Mouse (Mus musculus) heart, embryonic 15.5 days (tissue): ENCODE data around the gene a. TPM values are rescaled to one million over a fixed set of nuclear protein-coding genes. Genes with fewer than 3 reads are reported as not detected.
"Not testable (repeated sequence)": the region's sequence is repeated elsewhere in the genome, so short reads cannot be mapped to it uniquely, and the experiment has no call there.

Experiments
- ATAC-seq: fragments of 200-750 bp; cut with Nextera tagmentation; replicated peaks from 2 replicates; pipeline ENCODE4 v1.8.0; 2017; ENCODE audit warnings: low read depth, moderate TSS enrichment; ENCODE audit not compliant: insufficient number of reproducible peaks, insufficient read depth, low FRiP score
- H3K27ac ChIP-seq: fragments of 300-500 bp; sonication (generic); 2 replicates; pipeline ENCODE4 v1.5.1; 2015; ENCODE audit warnings: mild to moderate bottlenecking, inconsistent platforms
- H3K27me3 ChIP-seq: fragments of 300-500 bp; sonication (generic); 2 replicates; pipeline ENCODE4 v1.6.1; 2015; ENCODE audit warnings: inconsistent platforms
- H3K36me3 ChIP-seq: fragments of 300-500 bp; sonication (generic); 2 replicates; pipeline ENCODE4 v1.6.1; 2015; ENCODE audit warnings: mild to moderate bottlenecking, inconsistent platforms
- H3K4me1 ChIP-seq: fragments of 300-500 bp; sonication (generic); replicated peaks from 2 replicates; pipeline ENCODE4 v1.6.1; 2015; ENCODE audit warnings: inconsistent platforms
- H3K4me2 ChIP-seq: fragments of 300-500 bp; sonication (generic); 2 replicates; pipeline ENCODE4 v1.6.1; 2015; ENCODE audit warnings: inconsistent platforms, mild to moderate bottlenecking, moderate library complexity
- H3K4me3 ChIP-seq: fragments of 300-500 bp; sonication (generic); 2 replicates; pipeline ENCODE4 v1.5.1; 2015; ENCODE audit warnings: mild to moderate bottlenecking, inconsistent platforms
- H3K9ac ChIP-seq: fragments of 300-500 bp; sonication (generic); 2 replicates; pipeline ENCODE4 v1.6.1; 2015; ENCODE audit warnings: mild to moderate bottlenecking, inconsistent platforms
- H3K9me3 ChIP-seq: fragments of 300-500 bp; sonication (generic); replicated peaks from 2 replicates; pipeline ENCODE4 v1.6.1; 2016; ENCODE audit warnings: inconsistent platforms
- WGBS: fragments of 180-500 bp; shearing (Covaris S2); methylation state at CpG from one replicate; pipeline ENCODE4 v1.1.7; 2015; ENCODE audit warnings: mixed read lengths; 5-methylcytosine and 5-hydroxymethylcytosine counted together
- polyA plus RNA-seq: library from polyadenylated mRNA; unstranded; fragments of >200 nt; fragmentation: Nextera tagmentation; extraction: Ambion mirVana; gene quantifications from 2 replicates; pipeline ENCODE4 v1.2.1, GENCODE M21; 2015

The a gene
- polyA plus RNA-seq, 1 experiment from 2014 or later: 0.30 TPM

DNA sequence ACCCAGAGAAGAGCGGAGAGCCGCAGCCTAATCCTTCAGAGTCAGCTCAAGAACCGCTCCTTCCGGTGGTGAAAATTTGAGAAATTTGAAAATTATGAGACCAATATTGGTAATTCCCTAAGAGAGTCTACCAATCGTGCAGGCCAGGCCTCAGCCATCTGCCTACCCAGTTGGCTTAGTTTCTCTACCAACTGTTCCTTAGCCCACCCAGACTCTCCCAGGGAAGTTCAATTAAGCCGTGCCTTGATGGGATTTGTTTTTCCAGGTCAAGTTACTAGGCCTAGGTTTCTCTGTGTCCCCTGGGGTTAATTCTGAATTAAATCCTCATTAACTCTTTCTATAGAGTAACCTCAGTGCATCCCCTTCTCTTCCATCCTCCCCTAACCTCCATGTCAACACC, 221.8 kb downstream of the a start:
- no peak overlapping the region for H3K9ac ChIP-seq
- WGBS: 81% methylated on average over 6 of the region's 6 CpGs
- no peaks in the 10 kb centered on the region for H3K9me3 ChIP-seq
- ATAC-seq: no peak
- H3K4me3 ChIP-seq: no peak overlapping the region
- H3K36me3 ChIP-seq: no peaks in the 10 kb centered on the region
- H3K4me2 ChIP-seq: no peak overlapping the region
- 0 out of 2 replicates have a peak, but pooled peaks cover 4% of the 10 kb centered on the region for H3K27me3 ChIP-seq
- no peaks in the 10 kb centered on the region for H3K4me1 ChIP-seq
- H3K27ac ChIP-seq: no peak overlapping the region

DNA sequence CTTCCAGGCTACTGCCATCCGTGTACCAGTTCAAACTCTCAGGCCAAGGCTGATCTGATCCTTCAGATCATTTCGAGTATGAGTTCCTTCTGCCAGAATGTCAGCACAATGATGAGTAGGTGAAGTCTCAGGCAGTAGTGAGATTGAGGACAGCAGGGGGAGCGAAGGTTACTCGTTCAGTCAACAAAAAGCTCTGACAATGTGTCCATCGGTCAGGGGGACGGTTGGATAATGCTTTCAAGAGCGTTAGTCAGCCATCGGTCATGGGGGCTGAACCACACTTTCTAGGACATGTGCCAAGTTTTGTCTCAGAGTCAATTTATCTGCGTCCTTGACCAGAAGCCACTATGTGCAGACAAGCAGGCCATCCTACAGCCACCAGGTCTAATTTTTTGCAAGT, 225.5 kb downstream of the a start:
- not testable (repeated sequence) for H3K9ac ChIP-seq, ATAC-seq, H3K36me3 ChIP-seq, H3K4me1 ChIP-seq, H3K4me3 ChIP-seq, H3K4me2 ChIP-seq, H3K9me3 ChIP-seq, H3K27ac ChIP-seq
- peaks cover 14% of the 10 kb centered on the region for H3K27me3 ChIP-seq
- WGBS: 31% methylated on average over 7 of the region's 9 CpGs

DNA sequence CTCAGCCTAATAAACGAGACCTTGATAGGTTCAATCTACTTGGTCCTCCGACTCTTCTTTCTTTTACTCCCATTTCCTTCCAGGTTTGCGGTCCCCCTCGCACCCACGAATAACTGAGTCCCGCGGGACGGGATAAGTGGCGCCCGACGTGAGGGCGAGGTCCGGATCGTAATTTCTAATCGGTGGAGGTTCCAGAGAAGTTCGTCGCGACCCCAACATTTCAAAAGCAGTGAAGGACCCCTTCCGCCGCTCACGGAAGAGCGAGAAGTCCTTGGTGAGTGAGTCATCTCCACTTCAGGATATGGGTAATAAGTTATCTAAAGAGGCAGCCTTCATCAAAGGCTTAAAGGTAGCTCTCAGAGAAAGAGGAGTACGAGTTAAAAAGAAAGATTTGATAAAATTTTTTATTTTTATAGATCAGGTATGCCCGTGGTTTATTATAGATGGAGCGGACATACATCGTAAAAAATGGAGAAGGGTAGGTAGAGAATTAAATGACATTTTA, 227.1 kb downstream of the a start, which contains the start of gene Gm14226:
TSS of gene Gm14226 (plus strand) at position 16 of the 505 bp plus-strand sequence.
- H3K36me3 ChIP-seq, H3K9me3 ChIP-seq, ATAC-seq, H3K4me1 ChIP-seq: not testable (repeated sequence)
- Histone ChIP-seq H3K4me2 (peak within 1 kb of the TSS; percentile 87), H3K4me3 (peak within 1 kb of the TSS; percentile 55), H3K9ac (peak within 1 kb of the TSS; percentile 57), H3K27ac (peak within 1 kb of the TSS; percentile 59), H3K27me3 (peaks cover 15% of the 10 kb centered on the region)
- WGBS: 2% methylated on average over 24 of the region's 26 CpGs

DNA sequence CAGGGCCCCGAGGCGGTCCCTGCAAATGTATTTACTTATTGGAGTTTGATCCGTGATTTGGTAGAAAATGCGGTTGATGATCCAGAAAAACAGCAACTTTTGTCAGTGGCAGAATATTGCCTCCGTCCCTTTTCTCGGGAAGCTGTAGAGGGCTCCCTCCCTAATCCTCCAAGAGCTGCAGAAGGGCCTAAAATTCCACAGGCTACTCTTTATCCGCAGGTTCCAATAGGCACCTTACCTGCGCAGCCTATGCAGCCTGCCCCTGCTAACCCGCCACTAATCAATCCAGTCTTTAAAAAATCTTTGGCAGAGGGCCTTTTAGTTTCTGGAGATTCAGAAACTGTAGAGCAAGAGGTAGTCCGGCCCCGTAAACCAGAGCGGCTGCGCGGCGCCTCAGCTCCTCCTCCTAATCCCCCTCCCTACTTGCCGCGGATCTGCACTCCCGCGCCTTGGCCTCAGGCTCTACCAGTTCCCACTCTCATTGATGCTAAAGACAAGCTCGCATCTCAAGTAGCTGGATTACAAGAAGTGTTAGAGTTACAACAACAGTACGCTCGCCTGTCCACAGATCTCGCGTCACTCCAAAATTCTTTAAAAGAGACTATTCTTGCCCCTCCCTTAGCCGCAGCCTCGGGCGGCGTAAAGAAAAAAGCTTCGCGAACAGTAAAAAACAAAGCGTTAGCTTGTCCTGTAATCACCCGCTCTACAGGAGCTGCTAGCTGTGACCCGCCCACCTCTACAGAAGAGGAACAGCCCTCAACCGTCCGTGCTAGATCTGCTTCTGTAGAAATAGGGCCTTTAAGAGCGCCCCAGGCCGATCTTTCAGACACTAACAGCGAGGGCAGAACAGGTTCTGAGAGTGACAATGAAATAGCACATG, 227.8 kb downstream of the a start:
- Histone ChIP-seq H3K27ac (peak overlapping the region; percentile 59), H3K4me1 (peaks cover 2% of the 10 kb centered on the region), H3K4me3 (peak overlapping the region; percentile 55), H3K9me3 (no peaks in the 10 kb centered on the region), H3K9ac (peak overlapping the region; percentile 57), H3K27me3 (peaks cover 13% of the 10 kb centered on the region), H3K36me3 (no peaks in the 10 kb centered on the region), H3K4me2 (peak overlapping the region; percentile 87)
- peak; percentile 88 for ATAC-seq
- under 1% methylated on average over 38 of the region's 38 CpGs for WGBS

DNA sequence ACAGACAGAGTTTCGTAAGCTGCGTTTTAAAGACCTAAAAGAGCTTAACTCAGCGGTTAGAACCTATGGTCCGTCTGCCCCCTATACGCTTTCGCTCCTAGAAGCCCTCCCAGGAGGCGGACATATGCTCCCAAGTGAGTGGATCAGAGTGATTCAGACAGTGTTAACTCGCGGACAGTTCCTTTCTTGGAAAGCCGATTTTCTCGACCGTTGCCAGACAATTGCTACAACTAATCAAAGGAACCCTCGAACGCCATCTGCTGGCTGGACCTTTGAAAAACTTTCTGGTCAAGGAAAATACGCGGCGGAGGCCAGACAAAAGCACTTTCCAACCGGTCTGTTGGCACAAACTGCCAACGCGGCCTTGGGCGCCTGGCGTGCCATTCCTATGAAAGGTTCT, 228.5 kb downstream of the a start:
- WGBS: under 1% methylated on average over 22 of the region's 22 CpGs
- Histone ChIP-seq H3K27ac (peak overlapping the region; percentile 59), H3K4me3 (peak overlapping the region; percentile 55), H3K27me3 (peaks cover 12% of the 10 kb centered on the region), H3K9me3 (no peaks in the 10 kb centered on the region), H3K36me3 (no peaks in the 10 kb centered on the region), H3K4me2 (peak overlapping the region; percentile 87), H3K4me1 (peaks cover 2% of the 10 kb centered on the region), H3K9ac (peak overlapping the region; percentile 57)
- ATAC-seq: peak; percentile 77; the same call in 1 of the 2 replicates

DNA sequence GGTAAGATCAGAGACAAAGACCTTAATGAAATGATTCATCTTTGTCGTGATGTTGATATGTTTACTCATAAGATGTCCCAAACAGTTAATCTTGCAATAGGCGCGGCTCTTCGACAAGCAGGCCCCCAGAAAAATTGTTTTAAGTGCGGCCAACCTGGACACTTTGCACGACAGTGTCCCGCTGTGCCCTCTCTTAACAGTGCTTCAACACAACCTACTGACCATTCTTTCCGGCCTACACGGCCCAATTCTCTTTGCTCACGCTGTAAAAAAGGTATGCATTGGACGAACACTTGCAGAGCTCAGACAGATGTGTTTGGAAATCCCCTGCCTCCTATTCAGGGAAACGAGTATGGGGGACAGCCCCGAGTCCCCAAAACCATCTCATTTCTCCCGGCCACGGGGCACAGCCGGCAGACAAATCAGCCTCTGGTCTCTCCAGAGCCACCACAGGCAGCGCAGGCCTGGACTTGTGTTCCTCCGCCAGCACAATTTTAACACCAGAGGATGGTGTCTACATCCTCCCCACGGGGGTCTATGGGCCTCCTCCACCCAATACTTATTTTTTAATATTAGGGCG, 229.1 kb downstream of the a start:
- H3K9ac ChIP-seq, H3K36me3 ChIP-seq, H3K4me1 ChIP-seq, H3K9me3 ChIP-seq, H3K4me2 ChIP-seq, H3K27ac ChIP-seq, H3K4me3 ChIP-seq, ATAC-seq: not testable (repeated sequence)
- WGBS: 46% methylated on average over 20 of the region's 20 CpGs
- H3K27me3 ChIP-seq: peaks cover 12% of the 10 kb centered on the region

DNA sequence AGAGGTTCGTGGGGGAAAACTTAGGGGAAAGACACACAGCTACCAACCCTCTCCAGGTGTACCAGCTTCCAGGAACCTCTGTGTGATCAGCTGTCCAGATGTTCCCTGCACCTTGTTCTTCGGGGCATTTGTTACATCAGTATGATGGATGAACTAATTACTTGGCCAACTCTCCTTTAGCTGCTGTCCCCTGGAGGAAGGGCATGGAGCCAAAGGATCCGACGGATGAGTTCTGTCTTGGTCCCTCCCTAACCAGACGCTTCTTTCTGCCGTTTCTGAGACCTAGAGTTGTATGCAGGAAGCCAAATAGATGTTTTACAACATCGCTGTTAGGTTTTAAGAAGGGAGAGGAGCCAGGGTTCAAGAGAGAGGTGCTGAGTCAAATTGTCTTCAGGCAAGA, 239.6 kb downstream of the a start:
- Histone ChIP-seq H3K4me2 (no peak overlapping the region), H3K27ac (no peak overlapping the region), H3K36me3 (no peaks in the 10 kb centered on the region), H3K9me3 (no peaks in the 10 kb centered on the region), H3K4me1 (0 out of 2 replicates have a peak, but pooled peaks cover 3% of the 10 kb centered on the region), H3K9ac (no peak overlapping the region), H3K27me3 (no peaks in the 10 kb centered on the region), H3K4me3 (no peak overlapping the region)
- WGBS: 57% methylated on average over 7 of the region's 7 CpGs
- no peak for ATAC-seq

DNA sequence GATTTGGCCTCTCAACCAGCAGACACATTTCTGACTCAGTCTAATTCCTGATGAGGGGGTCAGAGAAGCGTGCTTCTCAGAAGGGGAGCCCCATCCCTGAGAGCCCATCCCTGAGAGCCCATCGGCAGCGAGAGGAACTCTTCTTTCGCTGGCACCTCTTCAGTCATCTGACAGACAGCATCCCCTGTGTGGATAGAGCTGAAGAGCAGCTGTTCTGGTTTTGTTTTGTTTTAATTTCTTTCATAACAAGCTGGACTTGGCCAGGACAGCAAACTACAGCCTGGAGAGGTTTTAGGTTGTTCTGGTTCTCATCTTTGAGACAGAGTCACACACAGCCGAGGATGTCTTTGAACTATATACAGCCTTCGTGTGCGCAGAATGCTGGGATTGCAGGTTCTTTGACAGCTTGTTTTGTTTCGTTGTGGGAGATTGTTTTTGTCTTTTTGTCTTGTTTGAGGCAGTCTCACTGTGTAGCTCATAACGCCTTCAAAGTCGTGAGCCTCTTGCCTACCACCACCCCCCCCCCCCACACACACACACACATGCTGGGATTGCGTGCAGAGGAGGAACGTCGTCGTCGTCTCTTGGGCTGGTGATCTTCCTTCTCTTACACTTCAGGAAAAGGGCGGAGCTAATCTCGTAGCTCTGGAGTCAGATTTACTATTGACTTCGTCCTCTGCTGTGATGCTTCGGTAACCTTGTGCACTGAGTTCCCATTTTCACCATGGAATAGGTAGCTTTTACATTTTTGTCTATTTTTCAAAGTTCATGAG, 241.9 kb downstream of the a start:
- Histone ChIP-seq H3K9ac (no peak overlapping the region), H3K4me3 (no peak overlapping the region), H3K4me2 (no peak overlapping the region), H3K36me3 (no peaks in the 10 kb centered on the region), H3K27me3 (no peaks in the 10 kb centered on the region), H3K9me3 (no peaks in the 10 kb centered on the region), H3K4me1 (0 out of 2 replicates have a peak, but pooled peaks cover 3% of the 10 kb centered on the region), H3K27ac (no peak overlapping the region)
- 39% methylated on average over 19 of the region's 19 CpGs for WGBS
- no peak for ATAC-seq

DNA sequence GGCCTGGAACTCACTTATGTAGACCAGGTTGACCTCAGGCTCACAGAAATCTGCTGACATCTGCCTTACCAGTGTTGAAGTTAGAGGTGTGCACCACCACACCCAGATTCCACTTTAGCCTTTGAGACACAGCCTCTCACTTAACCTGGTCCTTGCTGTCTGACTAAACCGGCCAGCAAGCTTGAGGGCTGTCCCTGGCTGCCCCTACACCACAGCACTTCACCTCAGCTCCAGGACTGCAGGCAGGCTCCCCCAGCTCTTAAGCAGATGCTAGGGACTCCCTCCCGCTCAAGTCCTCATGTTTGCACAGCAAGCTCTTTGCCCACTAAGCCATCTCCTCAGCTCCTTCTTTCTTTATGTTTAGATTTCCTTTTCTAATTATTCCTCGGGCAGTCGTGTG, 248.8 kb downstream of the a start:
- Histone ChIP-seq H3K4me1 (no peaks in the 10 kb centered on the region), H3K27me3 (no peaks in the 10 kb centered on the region), H3K9ac (no peak overlapping the region), H3K36me3 (no peaks in the 10 kb centered on the region), H3K4me3 (no peak overlapping the region), H3K27ac (no peak overlapping the region), H3K9me3 (no peaks in the 10 kb centered on the region), H3K4me2 (no peak overlapping the region)
- ATAC-seq: no peak
- 74% methylated on average over 4 of the region's 4 CpGs for WGBS

DNA sequence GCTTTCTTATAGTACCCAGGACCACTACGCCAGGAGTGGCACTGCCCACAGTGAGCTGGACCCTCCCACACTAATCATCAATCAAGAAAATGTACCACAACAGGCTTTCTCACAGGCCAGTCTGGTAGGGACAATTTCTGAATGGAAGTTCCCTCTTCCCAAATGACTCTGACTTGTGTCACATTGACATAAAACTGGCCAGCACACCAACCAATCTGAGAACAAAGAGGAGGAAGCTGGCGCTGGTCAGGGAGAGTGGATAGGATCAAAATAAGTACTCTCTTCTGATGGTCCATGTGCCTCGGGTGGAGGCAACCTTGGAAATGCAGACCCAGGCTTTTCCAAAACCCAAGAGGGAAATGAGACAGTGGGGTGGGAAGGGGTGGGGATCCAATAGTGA, 253.3 kb downstream of the a start:
- Histone ChIP-seq H3K4me3 (no peak overlapping the region), H3K9me3 (no peaks in the 10 kb centered on the region), H3K27me3 (no peaks in the 10 kb centered on the region), H3K4me1 (no peaks in the 10 kb centered on the region), H3K36me3 (no peaks in the 10 kb centered on the region), H3K4me2 (no peak overlapping the region), H3K27ac (no peak overlapping the region), H3K9ac (no peak overlapping the region)
- ATAC-seq: no peak
- 68% methylated on average over 3 of the region's 3 CpGs for WGBS

DNA sequence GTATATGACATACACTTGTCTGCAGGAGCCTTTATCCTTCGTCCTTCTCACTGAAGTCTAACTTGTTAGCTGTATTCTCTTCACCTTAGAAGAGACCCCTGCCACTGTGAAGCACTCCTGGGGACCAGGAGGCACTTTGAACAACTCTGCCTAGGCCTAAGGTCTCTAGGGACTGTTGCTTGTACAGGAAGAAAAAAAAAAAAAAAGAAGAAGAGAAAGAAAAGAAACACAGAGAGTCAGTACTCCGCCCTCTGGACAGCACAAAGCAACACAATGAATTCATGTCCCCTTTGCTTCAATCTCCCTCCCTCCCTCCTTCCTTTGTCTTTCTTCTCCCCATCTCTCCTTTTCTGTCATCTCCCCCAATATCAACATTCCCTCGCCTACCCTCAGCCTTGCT, 253.9 kb downstream of the a start:
- Histone ChIP-seq H3K9ac (no peak overlapping the region), H3K27me3 (no peaks in the 10 kb centered on the region), H3K27ac (no peak overlapping the region), H3K9me3 (no peaks in the 10 kb centered on the region), H3K36me3 (no peaks in the 10 kb centered on the region), H3K4me2 (no peak overlapping the region), H3K4me3 (no peak overlapping the region), H3K4me1 (peaks cover 2% of the 10 kb centered on the region)
- no peak for ATAC-seq
- 67% methylated on average over 3 of the region's 3 CpGs for WGBS
